Mouse (Mus musculus) layer of hippocampus, adult 2 months (tissue): ENCODE results near the gene Plcg2. TPM values are rescaled to one million over a fixed set of nuclear protein-coding genes. Genes with fewer than 3 reads are reported as not detected.

ENCODE experiments used
- DNase-seq, 2 experiments: peaks; one replicate each; pipeline ENCODE4 v3.0.0; 2022; ENCODE audit warnings: low spot score in 2 of 2
- H3K27ac ChIP-seq: fragments of 200-600 bp; 2 replicates; pipeline ENCODE4 v1.8.1; 2022
- H3K4me3 ChIP-seq: fragments of 200-600 bp; 2 replicates; pipeline ENCODE4 v1.8.1; 2022; ENCODE audit warnings: mild to moderate bottlenecking
- CTCF ChIP-seq: fragments of 200-600 bp; conservative IDR thresholded peaks from 2 replicates; pipeline ENCODE4 v1.8.1; 2022; ENCODE audit warnings: antibody characterized with exemption, mild to moderate bottlenecking, moderate library complexity
- total RNA-seq, 2 experiments: library from RNA; stranded (reverse); gene quantifications; 2 replicates each; pipeline ENCODE4 v1.2.3; 2021

Gene Plcg2
- total RNA-seq, 2 experiments from 2014 or later, result 3.3 to 4.1 TPM

DNA sequence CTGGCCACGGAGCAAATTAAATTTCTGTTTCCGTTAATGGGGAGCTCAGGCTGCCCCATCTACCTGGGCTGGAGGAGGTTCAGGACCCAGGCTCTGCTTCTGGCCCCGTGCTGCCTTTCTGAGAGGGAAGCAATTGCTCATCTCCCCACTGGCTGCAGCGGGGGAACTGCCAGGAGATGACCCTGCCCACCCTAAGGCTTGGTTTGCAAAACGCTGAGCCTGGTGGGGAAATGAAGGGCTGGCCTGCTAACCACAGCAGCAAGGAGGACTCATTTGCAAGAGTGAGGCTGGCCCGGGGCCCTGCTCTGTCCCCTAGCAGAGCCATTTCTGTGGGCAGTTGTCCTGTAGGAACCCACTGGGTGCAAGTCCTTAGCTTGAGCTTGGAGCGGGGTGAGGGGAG is 39.7 kb downstream of the Plcg2 start:
- no peak for DNase-seq
- TF ChIP-seq CTCF, result no peak
- Histone ChIP-seq H3K4me3 (no peak overlapping the region), H3K27ac (no peak overlapping the region)

DNA sequence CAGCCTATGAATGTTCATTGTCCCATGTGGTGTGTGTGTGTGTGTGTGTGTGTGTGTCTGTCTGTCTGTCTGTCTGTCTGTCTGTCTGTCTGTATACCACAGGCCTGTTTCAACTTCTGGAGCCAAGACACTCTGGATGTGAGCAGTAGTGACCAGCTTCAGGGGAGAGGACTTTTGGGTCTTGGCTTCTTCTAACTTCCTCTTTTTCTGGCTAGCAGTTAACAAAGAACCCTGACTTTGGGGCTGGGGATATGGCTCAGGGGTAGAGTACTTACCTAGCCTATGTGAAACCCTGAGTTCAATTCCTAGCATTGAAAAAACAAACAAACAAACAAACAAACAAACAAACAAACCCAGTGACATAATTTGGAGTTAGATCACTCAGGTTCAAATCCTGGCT is 44.9 kb downstream of the Plcg2 start:
- Histone ChIP-seq H3K4me3 (no peak overlapping the region), H3K27ac (no peak overlapping the region)
- DNase-seq, result no peak
- no peak for TF ChIP-seq CTCF

DNA sequence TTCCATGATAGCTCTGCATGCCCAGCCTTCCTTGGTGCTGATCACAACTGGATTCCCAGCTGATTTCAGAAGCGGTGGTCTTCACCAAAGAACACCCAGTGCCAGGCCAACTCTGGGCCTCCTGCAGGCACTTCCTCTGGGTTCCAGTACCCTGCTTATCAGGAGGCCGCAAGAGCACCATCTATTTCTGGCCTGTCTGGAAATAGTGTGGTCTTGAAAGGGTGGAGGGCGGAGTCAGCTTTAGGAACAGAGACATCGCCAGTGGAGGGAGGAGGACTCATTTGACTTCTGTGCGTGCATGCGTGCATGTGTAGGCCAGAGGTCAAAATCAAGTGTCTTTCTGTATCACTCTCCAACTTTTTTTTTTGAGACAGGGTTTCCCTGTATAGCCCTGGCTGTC is 45.7 kb downstream of the Plcg2 start:
- TF ChIP-seq CTCF, result no peak
- Histone ChIP-seq H3K27ac (no peak overlapping the region), H3K4me3 (no peak overlapping the region)
- no peak for DNase-seq

DNA sequence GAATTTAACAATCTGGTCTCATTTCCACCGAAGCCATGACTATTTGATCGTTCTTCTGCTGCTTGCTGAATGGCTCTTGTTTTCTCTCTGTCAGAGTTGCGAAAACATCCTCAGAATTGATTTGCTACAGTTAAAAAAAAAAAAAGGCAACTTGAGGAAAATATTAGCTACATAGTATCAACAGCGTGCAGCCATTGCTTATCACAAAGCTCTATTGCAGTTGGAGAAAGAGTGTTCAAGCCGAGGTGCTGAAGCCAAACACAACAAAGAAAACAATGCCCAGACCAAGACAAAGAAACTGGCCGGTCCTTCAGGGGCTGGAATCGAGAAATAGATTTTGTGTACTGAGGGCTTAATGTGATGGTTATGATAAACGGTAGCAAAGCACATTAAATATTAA is 47.0 kb downstream of the Plcg2 start:
- no peak overlapping the region for H3K4me3 ChIP-seq
- DNase-seq, result no peak
- H3K27ac ChIP-seq, result no peak overlapping the region
- TF ChIP-seq CTCF, result no peak

DNA sequence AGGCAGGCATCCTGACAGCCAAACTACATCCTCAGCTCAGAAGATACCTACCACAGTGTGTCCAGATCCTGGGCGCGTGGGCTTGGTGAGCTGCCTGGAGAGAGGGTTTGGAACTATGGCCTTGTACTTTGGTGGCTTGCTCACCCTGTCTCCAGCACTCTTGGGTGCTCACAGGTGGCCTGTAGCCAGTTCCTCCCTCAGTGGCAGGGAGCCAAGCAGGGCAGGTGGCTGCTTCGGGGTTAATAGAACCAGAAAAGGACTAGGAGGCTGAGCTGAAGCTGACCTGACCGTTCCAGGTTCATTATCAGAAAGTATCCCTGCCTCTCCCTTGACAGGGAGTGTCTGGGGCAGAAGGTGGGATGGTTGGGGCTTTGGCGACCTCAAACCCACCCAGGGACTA is 48.3 kb downstream of the Plcg2 start:
- DNase-seq, result no peak
- no peak overlapping the region for H3K4me3 ChIP-seq
- no peak overlapping the region for H3K27ac ChIP-seq
- no peak for TF ChIP-seq CTCF

DNA sequence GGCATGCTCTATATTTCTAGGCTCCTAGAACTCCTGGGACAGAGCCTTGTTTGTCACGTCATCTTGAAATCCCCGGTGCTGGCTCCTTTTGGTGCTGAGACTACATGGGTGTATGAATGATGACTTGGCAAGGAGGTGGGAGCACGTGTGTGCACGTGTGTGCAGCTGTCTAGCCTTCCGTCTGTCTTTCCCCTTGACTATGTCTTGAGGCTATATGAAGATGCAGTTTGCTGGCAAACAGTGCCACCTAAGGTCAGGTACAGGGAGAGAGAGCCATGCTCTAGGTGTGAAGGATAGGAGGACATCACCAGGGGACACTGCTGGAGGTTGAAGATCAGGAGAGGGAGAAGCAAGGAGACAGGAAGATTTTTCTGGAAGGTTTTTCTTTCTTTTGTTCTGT is 49.9 kb downstream of the Plcg2 start:
- H3K4me3 ChIP-seq, result no peak overlapping the region
- DNase-seq, result no peak
- H3K27ac ChIP-seq, result no peak overlapping the region
- peak; percentile 29 for TF ChIP-seq CTCF

DNA sequence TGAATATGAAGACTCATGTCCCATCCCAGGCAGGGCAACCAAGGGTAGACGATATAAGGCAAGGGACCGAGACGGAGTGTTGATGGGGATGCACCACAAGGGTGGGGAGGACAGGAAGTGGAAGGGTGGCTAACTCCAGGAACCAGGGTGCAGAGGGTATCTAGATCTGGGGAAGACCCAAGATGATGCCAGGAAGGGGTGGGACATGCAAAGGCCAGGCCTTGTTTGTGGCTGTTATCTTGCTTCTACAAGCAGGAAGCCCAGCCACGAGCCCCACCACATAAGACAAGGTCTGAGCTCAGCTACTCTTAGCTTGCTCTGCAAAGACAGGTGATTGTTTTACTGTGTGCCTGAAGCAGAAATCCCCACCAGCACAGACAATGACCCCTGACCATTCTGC is 50.4 kb downstream of the Plcg2 start:
- DNase-seq, result no peak
- no peak for TF ChIP-seq CTCF
- no peak overlapping the region for H3K27ac ChIP-seq
- no peak overlapping the region for H3K4me3 ChIP-seq

DNA sequence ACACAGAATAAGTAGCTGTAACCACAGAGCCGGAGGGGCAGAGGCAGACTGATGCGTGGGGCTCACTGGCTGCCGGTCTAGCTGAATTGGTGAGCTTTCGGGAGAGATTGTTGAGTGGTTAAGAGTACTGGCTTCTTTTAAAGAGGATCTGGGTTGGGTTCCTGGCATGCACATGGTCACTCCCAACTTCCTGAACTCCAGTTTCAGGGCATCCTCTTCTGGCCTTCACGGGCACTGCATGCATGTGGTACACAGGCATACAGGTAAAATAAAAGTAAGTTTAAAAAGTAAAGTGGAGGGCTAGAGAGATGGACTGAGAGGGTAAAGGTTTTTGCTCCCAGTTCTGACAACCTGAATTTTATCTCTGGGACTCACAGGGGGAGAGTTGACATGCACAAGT is 52.4 kb downstream of the Plcg2 start:
- DNase-seq, result no peak
- Histone ChIP-seq H3K27ac (no peak overlapping the region), H3K4me3 (no peak overlapping the region)
- TF ChIP-seq CTCF, result peak; percentile 35

DNA sequence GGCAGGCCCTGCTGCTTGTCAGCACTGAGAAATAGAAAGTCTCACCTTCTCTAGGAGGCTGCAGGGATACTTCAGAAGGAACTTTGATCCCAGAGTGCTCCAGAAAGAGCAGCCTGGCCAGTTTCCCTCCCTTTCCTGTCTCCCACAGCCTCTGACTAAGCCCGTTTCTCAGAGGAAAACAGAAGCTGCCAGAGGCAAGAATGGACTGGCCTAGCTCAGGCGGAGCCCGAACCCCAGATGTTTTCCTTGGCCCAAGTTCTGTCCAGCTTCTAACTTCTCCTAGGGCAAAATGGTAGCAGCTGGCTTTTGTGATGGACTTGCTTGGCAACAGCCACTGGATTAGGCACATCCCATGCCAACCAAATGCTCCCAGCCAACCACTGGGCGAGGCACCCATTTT is 62.9 kb downstream of the Plcg2 start:
- Histone ChIP-seq H3K27ac (no peak overlapping the region), H3K4me3 (no peak overlapping the region)
- DNase-seq, result no peak
- no peak for TF ChIP-seq CTCF

DNA sequence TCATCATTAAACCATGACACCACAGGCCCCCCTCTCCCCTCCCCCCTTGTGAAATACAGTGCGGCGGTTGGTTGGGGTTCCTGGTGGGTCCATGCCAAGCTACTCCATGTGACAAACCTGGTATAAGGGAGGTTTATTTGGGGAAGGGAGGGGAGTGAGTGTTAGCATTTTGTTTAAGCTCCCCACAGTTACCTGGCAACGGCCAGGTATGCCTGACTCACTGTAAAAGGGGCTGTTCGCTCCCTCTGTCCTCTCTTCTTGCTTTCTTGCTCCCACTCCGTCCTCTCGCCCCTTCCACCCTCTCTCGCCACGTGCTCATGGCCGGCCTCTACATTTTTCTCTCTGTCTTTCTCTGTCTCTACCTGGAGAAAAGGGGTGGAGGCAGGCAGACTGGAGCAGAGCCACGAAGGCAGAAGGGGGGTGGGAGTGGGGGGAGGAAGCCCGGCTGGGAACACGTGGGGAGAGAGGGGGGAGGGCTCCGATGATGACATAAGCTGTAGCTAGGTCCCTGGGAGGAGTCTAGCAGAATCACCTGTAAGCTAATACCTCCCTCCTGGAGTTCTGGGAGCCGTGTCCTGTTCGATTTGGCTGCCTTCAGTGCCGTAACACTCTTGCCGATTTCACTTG is 63.8 kb downstream of the Plcg2 start:
- no peak overlapping the region for H3K4me3 ChIP-seq
- DNase-seq, result no peak
- no peak for TF ChIP-seq CTCF
- H3K27ac ChIP-seq, result no peak overlapping the region

DNA sequence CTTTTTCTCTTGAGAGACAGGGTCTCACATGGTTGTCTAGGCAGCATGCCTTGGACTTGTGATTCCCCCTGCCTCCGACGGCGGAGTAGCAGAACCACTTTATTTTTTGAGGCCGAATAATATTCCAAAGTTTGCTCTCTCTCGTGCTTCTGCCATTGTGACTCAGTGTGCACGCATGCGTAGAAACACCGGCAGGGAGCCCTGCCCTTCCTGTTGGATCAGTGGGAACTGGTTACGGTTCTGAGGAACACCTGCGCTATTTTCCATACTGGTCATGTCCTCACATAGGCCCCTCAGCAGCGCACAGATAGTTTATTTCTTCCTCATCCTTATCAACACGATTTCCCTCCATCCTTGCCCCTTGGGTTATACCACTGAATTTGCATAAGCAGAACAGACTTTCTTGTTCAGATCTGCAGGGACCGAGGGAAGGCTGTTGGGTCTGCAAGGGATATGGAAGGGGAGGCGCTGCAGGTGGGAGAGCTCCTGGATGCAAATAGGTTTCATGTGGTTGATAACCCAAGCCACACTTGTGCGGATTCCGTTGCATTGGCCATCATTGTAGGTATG is 64.4 kb downstream of the Plcg2 start:
- no peak for DNase-seq
- Histone ChIP-seq H3K27ac (no peak overlapping the region), H3K4me3 (no peak overlapping the region)
- TF ChIP-seq CTCF, result no peak

DNA sequence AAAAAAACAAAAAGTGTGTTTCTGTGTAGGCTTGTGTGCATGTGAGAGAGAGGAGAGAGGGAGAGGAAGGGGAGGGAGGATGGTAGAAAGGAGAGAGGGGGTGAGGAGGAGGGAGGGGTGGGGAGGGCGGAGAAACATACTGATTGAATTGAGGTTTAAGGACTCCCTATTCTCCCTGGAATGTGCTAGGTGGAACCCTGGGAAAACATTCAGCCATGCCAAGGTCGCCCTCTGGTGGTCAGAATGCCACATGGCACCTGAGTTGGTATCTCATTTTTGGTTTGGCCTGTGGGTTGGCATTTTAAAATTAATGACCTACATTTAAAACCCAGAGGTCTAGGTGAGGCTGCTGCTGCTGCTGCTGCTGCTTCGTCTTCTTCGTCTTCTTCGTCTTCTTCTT is 71.3 kb downstream of the Plcg2 start:
- peak; percentile 89 for TF ChIP-seq CTCF
- Histone ChIP-seq H3K4me3 (no peak overlapping the region), H3K27ac (no peak overlapping the region)
- peak; percentile 65 to 81 for DNase-seq

DNA sequence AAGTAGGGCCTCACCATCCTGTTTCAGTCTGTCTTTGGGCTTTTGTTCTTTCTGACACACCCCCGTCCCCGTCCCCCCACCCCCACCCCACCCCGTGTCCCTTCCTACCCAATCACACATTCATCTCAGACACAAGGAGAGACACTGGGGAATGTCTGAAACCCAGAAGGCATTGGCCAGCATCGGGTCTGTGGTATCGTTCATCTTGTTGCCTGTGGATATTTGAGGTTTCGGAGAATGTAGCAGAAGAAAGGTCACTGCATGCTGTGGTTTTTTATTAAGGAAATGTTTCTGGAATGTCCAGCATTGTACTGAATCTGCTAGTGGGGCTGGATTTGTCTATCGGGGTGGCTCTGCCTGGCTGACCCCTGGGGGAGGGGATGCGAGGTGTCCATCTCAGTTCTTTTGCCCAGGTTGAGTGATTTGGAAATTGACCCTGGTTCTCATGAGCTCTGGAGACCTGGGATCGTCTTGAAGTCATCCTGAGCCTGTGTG is 78.2 kb downstream of the Plcg2 start:
- TF ChIP-seq CTCF, result no peak
- no peak for DNase-seq
- H3K4me3 ChIP-seq, result no peak overlapping the region
- H3K27ac ChIP-seq, result no peak overlapping the region

DNA sequence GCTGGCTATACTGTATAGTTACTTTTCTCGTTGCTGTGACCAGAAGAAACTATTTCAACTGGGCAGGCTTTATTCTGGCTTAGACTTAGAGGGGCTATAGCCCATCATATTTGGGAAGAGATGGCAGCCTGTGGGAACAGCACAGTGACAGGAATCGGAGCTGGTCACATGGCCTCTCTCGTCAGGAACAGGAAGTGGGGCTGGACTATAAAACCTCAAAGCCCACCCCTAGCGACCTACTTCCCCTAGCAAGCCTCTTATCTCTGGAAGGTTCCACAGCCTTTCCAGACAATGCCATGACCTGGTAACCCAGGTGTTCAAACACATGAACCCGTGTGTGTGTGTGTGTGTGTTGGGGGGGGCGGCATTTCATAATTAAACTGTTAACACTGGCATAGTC is 79.0 kb downstream of the Plcg2 start:
- no peak for TF ChIP-seq CTCF
- Histone ChIP-seq H3K27ac (no peak overlapping the region), H3K4me3 (no peak overlapping the region)
- DNase-seq, result no peak
